Mouse (Mus musculus) embryonic facial prominence, embryonic 10.5 days (tissue): ENCODE data around the gene Cnr2. TPM values are rescaled to one million over a fixed set of nuclear protein-coding genes. Genes with fewer than 3 reads are reported as not detected.
A peak's percentile ranks its signal among the peaks of the same experiment; 100 is the strongest.

ENCODE experiments used
- DNase-seq: peaks from one replicate; pipeline ENCODE4 v3.0.0-alpha.2; 2017; ENCODE audit warnings: low spot score
- H3K27ac ChIP-seq: fragments of 300-500 bp; sonication (generic); replicated peaks from 2 replicates; pipeline ENCODE4 v1.5.1; 2016; ENCODE audit warnings: mild to moderate bottlenecking
- H3K27me3 ChIP-seq: fragments of 300-500 bp; sonication (generic); replicated peaks from 2 replicates; pipeline ENCODE4 v1.6.1; 2016; ENCODE audit warnings: low read depth, mild to moderate bottlenecking; ENCODE audit not compliant: poor library complexity, severe bottlenecking
- H3K36me3 ChIP-seq: fragments of 300-500 bp; sonication (generic); replicated peaks from 2 replicates; pipeline ENCODE4 v1.6.1; 2016; ENCODE audit warnings: mild to moderate bottlenecking, moderate library complexity
- H3K4me1 ChIP-seq: fragments of 300-500 bp; sonication (generic); 2 replicates; pipeline ENCODE4 v1.6.1; 2016
- H3K4me3 ChIP-seq: fragments of 300-500 bp; sonication (generic); 2 replicates; pipeline ENCODE4 v1.5.1; 2016; ENCODE audit warnings: mild to moderate bottlenecking, moderate library complexity
- H3K9me3 ChIP-seq: fragments of 300-500 bp; sonication (generic); 2 replicates; pipeline ENCODE4 v1.6.1; 2016; ENCODE audit warnings: mild to moderate bottlenecking
- WGBS: fragments of 180-500 bp; shearing (Covaris S2); methylation state at CpG from one replicate; pipeline ENCODE4 v1.1.7; 2016; 5-methylcytosine and 5-hydroxymethylcytosine counted together
- polyA plus RNA-seq: library from polyadenylated mRNA; unstranded; fragments of >200 nt; fragmentation: Nextera tagmentation; extraction: Ambion mirVana; gene quantifications from 2 replicates; pipeline ENCODE4 v1.2.1, GENCODE M21; 2016

Cnr2 gene
- polyA plus RNA-seq, 1 experiment from 2014 or later, result 0.15 TPM

- Histone ChIP-seq H3K4me1 (peaks cover 19% of the 10 kb centered on the region), H3K27me3 (no peaks in the 10 kb centered on the region), H3K27ac (no peak overlapping the region), H3K36me3 (peaks cover 33% of the 10 kb centered on the region), H3K4me3 (no peak overlapping the region), H3K9me3 (peaks cover 6% of the 10 kb centered on the region; the same call in 1 of the 2 replicates)
- DNase-seq, result no peak
- WGBS, result 75% methylated on average over 6 of the region's 6 CpGs
These were observed 54.7 kb downstream of the Cnr2 start for GRCm38 (mm10) chr4:135949911-135950310.

GRCm38 (mm10) chr4:135950365-135950764 is 55.2 kb downstream of the Cnr2 start:
- 92% methylated on average over 6 of the region's 6 CpGs for WGBS
- Histone ChIP-seq H3K36me3 (peaks cover 37% of the 10 kb centered on the region), H3K27me3 (no peaks in the 10 kb centered on the region), H3K9me3 (peaks cover 6% of the 10 kb centered on the region; the same call in 1 of the 2 replicates), H3K4me1 (peaks cover 19% of the 10 kb centered on the region), H3K27ac (no peak overlapping the region), H3K4me3 (no peak overlapping the region)
- DNase-seq, result no peak

- DNase-seq, result no peak
- H3K9me3 ChIP-seq, result peaks cover 6% of the 10 kb centered on the region; the same call in 1 of the 2 replicates
- H3K4me3 ChIP-seq, result no peak overlapping the region
- no peaks in the 10 kb centered on the region for H3K27me3 ChIP-seq
- no peak overlapping the region for H3K27ac ChIP-seq
- 90% methylated on average over 3 of the region's 3 CpGs for WGBS
- H3K36me3 ChIP-seq, result peaks cover 48% of the 10 kb centered on the region
- peaks cover 9% of the 10 kb centered on the region; the same call in 1 of the 2 replicates for H3K4me1 ChIP-seq
These were observed 56.3 kb downstream of the Cnr2 start for GRCm38 (mm10) chr4:135951505-135951904.

- no peak for DNase-seq
- no peak overlapping the region for H3K4me3 ChIP-seq
- H3K27ac ChIP-seq, result no peak overlapping the region
- no peaks in the 10 kb centered on the region for H3K27me3 ChIP-seq
- peaks cover 6% of the 10 kb centered on the region; the same call in 1 of the 2 replicates for H3K9me3 ChIP-seq
- peaks cover 57% of the 10 kb centered on the region for H3K36me3 ChIP-seq
- 0 out of 2 replicates have a peak, but pooled peaks cover under 1% of the 10 kb centered on the region for H3K4me1 ChIP-seq
- WGBS, result 87% methylated on average over 3 of the region's 3 CpGs
These were observed 58.0 kb downstream of the Cnr2 start for GRCm38 (mm10) chr4:135953179-135953578.

- Histone ChIP-seq H3K27ac (no peak overlapping the region), H3K9me3 (peaks cover 6% of the 10 kb centered on the region; the same call in 1 of the 2 replicates), H3K4me1 (no peaks in the 10 kb centered on the region), H3K36me3 (peaks cover 64% of the 10 kb centered on the region), H3K27me3 (no peaks in the 10 kb centered on the region), H3K4me3 (no peak overlapping the region)
- WGBS, result 14% methylated on average over 2 of the region's 2 CpGs
- peak; percentile 76 for DNase-seq
These were observed 59.0 kb downstream of the Cnr2 start for GRCm38 (mm10) chr4:135954241-135954640.

GRCm38 (mm10) chr4:135955886-135956285 is 60.7 kb downstream of the Cnr2 start:
- peaks cover 6% of the 10 kb centered on the region; the same call in 1 of the 2 replicates for H3K9me3 ChIP-seq
- H3K36me3 ChIP-seq, result peaks cover 71% of the 10 kb centered on the region
- WGBS, result 86% methylated on average over 9 of the region's 9 CpGs

GRCm38 (mm10) chr4:135958354-135958753 is 63.2 kb downstream of the Cnr2 start:
- 59% methylated on average over 8 of the region's 8 CpGs for WGBS
- H3K36me3 ChIP-seq, result peaks cover 59% of the 10 kb centered on the region

More at GRCm38 (mm10) chr4:135955886-135956285, 60.7 kb downstream of the Cnr2 start:
- Histone ChIP-seq H3K27ac (no peak overlapping the region), H3K4me1 (no peaks in the 10 kb centered on the region), H3K27me3 (no peaks in the 10 kb centered on the region), H3K4me3 (no peak overlapping the region)
- no peak for DNase-seq

GRCm38 (mm10) chr4:135960717-135961116 is 65.5 kb downstream of the Cnr2 start:
- H3K9me3 ChIP-seq, result no peaks in the 10 kb centered on the region
- peaks cover 59% of the 10 kb centered on the region for H3K36me3 ChIP-seq
- peak; percentile 86 for DNase-seq
- no peak overlapping the region for H3K27ac ChIP-seq
- H3K4me3 ChIP-seq, result no peak overlapping the region
- peaks cover 24% of the 10 kb centered on the region for H3K4me1 ChIP-seq
- 0 out of 2 replicates have a peak, but pooled peaks cover 6% of the 10 kb centered on the region for H3K27me3 ChIP-seq
- 25% methylated on average over 5 of the region's 5 CpGs for whole genome bisulfite sequencing

More at GRCm38 (mm10) chr4:135958354-135958753, 63.2 kb downstream of the Cnr2 start:
- Histone ChIP-seq H3K4me3 (no peak overlapping the region), H3K4me1 (peaks cover 9% of the 10 kb centered on the region), H3K9me3 (no peaks in the 10 kb centered on the region), H3K27ac (no peak overlapping the region), H3K27me3 (no peaks in the 10 kb centered on the region)
- no peak for DNase-seq

- Histone ChIP-seq H3K4me1 (peaks cover 24% of the 10 kb centered on the region), H3K36me3 (peaks cover 59% of the 10 kb centered on the region), H3K27me3 (0 out of 2 replicates have a peak, but pooled peaks cover 6% of the 10 kb centered on the region), H3K9me3 (no peaks in the 10 kb centered on the region), H3K27ac (no peak overlapping the region), H3K4me3 (0 out of 2 replicates have a peak overlapping the region, but pooled peaks have one; percentile 11)
- no peak for DNase-seq
- WGBS, result 89% methylated on average over 5 of the region's 5 CpGs
These were observed 66.5 kb downstream of the Cnr2 start for GRCm38 (mm10) chr4:135961709-135962108.

GRCm38 (mm10) chr4:135962198-135962597 is 67.0 kb downstream of the Cnr2 start:
- WGBS, result 85% methylated on average over 7 of the region's 7 CpGs
- peak overlapping the region; percentile 83; the same call in 1 of the 2 replicates for H3K4me3 ChIP-seq
- DNase-seq, result no peak
- peaks cover 64% of the 10 kb centered on the region for H3K36me3 ChIP-seq
- H3K27me3 ChIP-seq, result 0 out of 2 replicates have a peak, but pooled peaks cover 6% of the 10 kb centered on the region
- H3K9me3 ChIP-seq, result no peaks in the 10 kb centered on the region
- H3K4me1 ChIP-seq, result peaks cover 24% of the 10 kb centered on the region
- no peak overlapping the region for H3K27ac ChIP-seq

- H3K4me3 ChIP-seq, result peak overlapping the region; percentile 83
- DNase-seq, result no peak
- peaks cover 67% of the 10 kb centered on the region for H3K36me3 ChIP-seq
- H3K9me3 ChIP-seq, result no peaks in the 10 kb centered on the region
- peak overlapping the region; percentile 93 for H3K27ac ChIP-seq
- H3K27me3 ChIP-seq, result 0 out of 2 replicates have a peak, but pooled peaks cover 6% of the 10 kb centered on the region
- 7% methylated on average over 15 of the region's 15 CpGs for WGBS
- H3K4me1 ChIP-seq, result peaks cover 24% of the 10 kb centered on the region
These were observed 67.8 kb downstream of the Cnr2 start for GRCm38 (mm10) chr4:135962946-135963345.

- H3K27me3 ChIP-seq, result 0 out of 2 replicates have a peak, but pooled peaks cover 6% of the 10 kb centered on the region
- WGBS, result under 1% methylated on average over 56 of the region's 56 CpGs
- H3K9me3 ChIP-seq, result no peaks in the 10 kb centered on the region
- peaks cover 29% of the 10 kb centered on the region for H3K4me1 ChIP-seq
- H3K36me3 ChIP-seq, result peaks cover 67% of the 10 kb centered on the region
- DNase-seq, result peak; percentile 98
- peak within 1 kb of the TSS; percentile 93 for H3K27ac ChIP-seq
- H3K4me3 ChIP-seq, result peak within 1 kb of the TSS; percentile 83
These were observed 68.4 kb downstream of the Cnr2 start, which contains the start of gene Gale for GRCm38 (mm10) chr4:135963457-135964193. Gale (plus strand) TSS chr4:135963727.
